Mouse (Mus musculus) thymus, postnatal 4 days (tissue): ENCODE measurements around the gene Saysd1.

ENCODE experiments used
- DNase-seq: peaks from one replicate; pipeline ENCODE4 v3.0.0; 2021

Saysd1 gene

GRCm38 (mm10) chr14:20162686-20163085 lies 24.4 kb upstream of the Saysd1 start:
- DNase-seq: no peak

- DNase-seq: no peak
Measured at GRCm38 (mm10) chr14:20158727-20159681, 20.7 kb upstream of the Saysd1 start.

- DNase-seq: no peak
Measured at GRCm38 (mm10) chr14:20157595-20157994, 19.3 kb upstream of the Saysd1 start.

GRCm38 (mm10) chr14:20155718-20156117 lies 17.4 kb upstream of the Saysd1 start:
- no peak for DNase-seq

GRCm38 (mm10) chr14:20154937-20155336 lies 16.6 kb upstream of the Saysd1 start:
- no peak for DNase-seq

GRCm38 (mm10) chr14:20154245-20154644 lies 15.9 kb upstream of the Saysd1 start:
- no peak for DNase-seq

GRCm38 (mm10) chr14:20149127-20150080 lies 11.1 kb upstream of the Saysd1 start:
- no peak for DNase-seq

- no peak for DNase-seq
Measured at GRCm38 (mm10) chr14:20148514-20148913, 10.2 kb upstream of the Saysd1 start.

GRCm38 (mm10) chr14:20147854-20148253 lies 9.5 kb upstream of the Saysd1 start:
- DNase-seq: no peak

- DNase-seq: no peak
Measured at GRCm38 (mm10) chr14:20144093-20144492, 5.8 kb upstream of the Saysd1 start.

GRCm38 (mm10) chr14:20134965-20135671 lies 3.2 kb downstream of the Saysd1 start:
- DNase-seq: no peak

GRCm38 (mm10) chr14:20128162-20128561 lies 10.2 kb downstream of the Saysd1 start:
- DNase-seq: no peak

- no peak for DNase-seq
Measured at GRCm38 (mm10) chr14:20127406-20128087, 10.8 kb downstream of the Saysd1 start.

GRCm38 (mm10) chr14:20120868-20121267 lies 17.5 kb downstream of the Saysd1 start:
- peak; percentile 85 for DNase-seq

- no peak for DNase-seq
Measured at GRCm38 (mm10) chr14:20120012-20120411, 18.3 kb downstream of the Saysd1 start.

GRCm38 (mm10) chr14:20116149-20116605 lies 22.2 kb downstream of the Saysd1 start:
- no peak for DNase-seq

GRCm38 (mm10) chr14:20114951-20115350 lies 23.4 kb downstream of the Saysd1 start:
- peak; percentile 26 for DNase-seq

- peak; percentile 95 for DNase-seq
Measured at GRCm38 (mm10) chr14:20113964-20114363, 24.4 kb downstream of the Saysd1 start.

- no peak for DNase-seq
Measured at GRCm38 (mm10) chr14:20113189-20113961, 25.0 kb downstream of the Saysd1 start.

GRCm38 (mm10) chr14:20112218-20112617 lies 26.1 kb downstream of the Saysd1 start:
- DNase-seq: no peak

- DNase-seq: no peak
Measured at GRCm38 (mm10) chr14:20110945-20111344, 27.4 kb downstream of the Saysd1 start.
